Mouse (Mus musculus) MEL (cell line): ENCODE results near the gene Rgs13. TPM values are rescaled to one million over a fixed set of nuclear protein-coding genes. Genes with fewer than 3 reads are reported as not detected.
"Not testable (repeated sequence)": the region's sequence is repeated elsewhere in the genome, so short reads cannot be mapped to it uniquely, and the experiment has no call there.

Experiments used
- DNase-seq: peaks from one replicate; pipeline ENCODE4 v3.0.0; 2011; ENCODE audit warnings: low read depth, low spot score
- H3K27ac ChIP-seq: 2 replicates; pipeline ENCODE4 v1.5.1; 2012; ENCODE audit warnings: low read depth, mild to moderate bottlenecking, control low read depth, low read length, moderate library complexity; ENCODE audit not compliant: control insufficient read depth
- H3K27me3 ChIP-seq, 2 experiments: fragments of 150-350 bp in 1 of 2; sonication (generic) in 1 of 2; 2 replicates each; pipeline ENCODE4 v1.6.1; 2012; ENCODE audit warnings: low read length in 2 of 2, mild to moderate bottlenecking in 2 of 2, improper control_type of control experiment in 1 of 2, moderate library complexity in 1 of 2; ENCODE audit not compliant: insufficient read depth in 2 of 2, control insufficient read depth in 1 of 2
- H3K36me3 ChIP-seq, 2 experiments: 2 replicates each; pipeline ENCODE4 v1.6.1; 2012 to 2014; ENCODE audit warnings: low read length in 2 of 2, improper control_type of control experiment in 1 of 2, inconsistent platforms in 1 of 2, mild to moderate bottlenecking in 1 of 2; ENCODE audit not compliant: insufficient read depth in 2 of 2, control insufficient read depth in 1 of 2
- H3K4me1 ChIP-seq, 2 experiments: fragments of 150-350 bp in 1 of 2; sonication (generic) in 1 of 2; 2 replicates each; pipeline ENCODE4 v1.6.1; 2012; ENCODE audit warnings: low read length in 2 of 2, improper control_type of control experiment in 1 of 2, mild to moderate bottlenecking in 1 of 2; ENCODE audit not compliant: insufficient read depth in 2 of 2, control insufficient read depth in 1 of 2
- H3K4me3 ChIP-seq, 2 experiments: fragments of 150-350 bp in 1 of 2; sonication (generic) in 1 of 2; 2 replicates each; pipeline ENCODE4 v1.5.1; 2012; ENCODE audit warnings: low read depth in 2 of 2, low read length in 2 of 2, mild to moderate bottlenecking in 2 of 2, moderate library complexity in 2 of 2, control low read depth in 1 of 2, improper control_type of control experiment in 1 of 2; ENCODE audit not compliant: control insufficient read depth in 1 of 2, insufficient read depth in 1 of 2
- H3K79me2 ChIP-seq: 2 replicates; pipeline ENCODE4 v1.6.1; 2012; ENCODE audit warnings: mild to moderate bottlenecking, low read length, moderate library complexity; ENCODE audit not compliant: control insufficient read depth, poor library complexity, insufficient read depth
- H3K9ac ChIP-seq: 2 replicates; pipeline ENCODE4 v1.6.1; 2012; ENCODE audit warnings: low read depth, mild to moderate bottlenecking, control low read depth, low read length, moderate library complexity; ENCODE audit not compliant: control insufficient read depth, poor library complexity, severe bottlenecking
- H3K9me3 ChIP-seq: fragments of 150-350 bp; sonication (generic); replicated peaks from 2 replicates; pipeline ENCODE4 v1.6.1; 2012; ENCODE audit warnings: mild to moderate bottlenecking, low read length, improper control_type of control experiment, moderate library complexity; ENCODE audit not compliant: insufficient read depth
- CHD2 ChIP-seq: IDR thresholded peaks from 2 replicates; pipeline ENCODE4 v1.6.1; 2011; ENCODE audit warnings: low read length, improper control_type of control experiment
- CTCF ChIP-seq, 3 experiments: IDR thresholded peaks in 2 of 3; conservative IDR thresholded peaks in 1 of 3; 2 replicates each; pipeline ENCODE4 v1.5.1; 2011 to 2012; ENCODE audit warnings: low read length in 3 of 3, low read depth in 2 of 3, mild to moderate bottlenecking in 2 of 3, improper control_type of control experiment in 1 of 3, inconsistent platforms in 1 of 3, mixed read lengths in 1 of 3, moderate library complexity in 1 of 3; ENCODE audit not compliant: control insufficient read depth in 1 of 3, insufficient read depth in 1 of 3, poor library complexity in 1 of 3, severe bottlenecking in 1 of 3
- EP300 ChIP-seq, 2 experiments: IDR thresholded peaks; 2 replicates each; pipeline ENCODE4 v1.6.1; 2011; ENCODE audit warnings: improper control_type of control experiment in 2 of 2, low read length in 2 of 2, low read depth in 1 of 2, mild to moderate bottlenecking in 1 of 2
- ETS1 ChIP-seq: IDR thresholded peaks from 2 replicates; pipeline ENCODE4 v1.6.1; 2012; ENCODE audit warnings: low read depth, mild to moderate bottlenecking, inconsistent platforms, low read length, improper control_type of control experiment, moderate library complexity
- GABPA ChIP-seq: IDR thresholded peaks from 2 replicates; pipeline ENCODE4 v1.6.1; 2012; ENCODE audit warnings: low read depth, mild to moderate bottlenecking, inconsistent platforms, low read length, improper control_type of control experiment, moderate library complexity
- GATA1 ChIP-seq: IDR thresholded peaks from 2 replicates; pipeline ENCODE4 v1.6.1; 2011; ENCODE audit warnings: low read depth, low read length, improper control_type of control experiment
- HCFC1 ChIP-seq: IDR thresholded peaks from 2 replicates; pipeline ENCODE4 v1.6.1; 2012; ENCODE audit warnings: low read depth, mild to moderate bottlenecking, inconsistent platforms, low read length, improper control_type of control experiment, moderate library complexity
- MAX ChIP-seq: IDR thresholded peaks from 2 replicates; pipeline ENCODE4 v1.6.1; 2011; ENCODE audit warnings: low read length, improper control_type of control experiment
- POLR2A ChIP-seq, 2 experiments: IDR thresholded peaks; 2 replicates each; pipeline ENCODE4 v1.6.1; 2011 to 2012; ENCODE audit warnings: low read length in 2 of 2, mild to moderate bottlenecking in 2 of 2, control low read depth in 1 of 2, improper control_type of control experiment in 1 of 2, low read depth in 1 of 2, moderate library complexity in 1 of 2; ENCODE audit not compliant: control insufficient read depth in 1 of 2, insufficient read depth in 1 of 2, poor library complexity in 1 of 2
- POLR2AphosphoS5 ChIP-seq: IDR thresholded peaks from 2 replicates; pipeline ENCODE4 v1.6.1; 2012; ENCODE audit warnings: low read depth, borderline replicate concordance, mild to moderate bottlenecking, inconsistent platforms, low read length, moderate library complexity, mixed read lengths
- RAD21 ChIP-seq: IDR thresholded peaks from 2 replicates; pipeline ENCODE4 v1.6.1; 2011; ENCODE audit warnings: mild to moderate bottlenecking, low read depth, low read length, improper control_type of control experiment
- RCOR1 ChIP-seq: IDR thresholded peaks from 2 replicates; pipeline ENCODE4 v1.6.1; 2012; ENCODE audit warnings: low read depth, mild to moderate bottlenecking, inconsistent platforms, low read length, improper control_type of control experiment
- SIN3A ChIP-seq: IDR thresholded peaks from 2 replicates; pipeline ENCODE4 v1.6.1; 2012; ENCODE audit warnings: low read length, improper control_type of control experiment, inconsistent platforms
- TBP ChIP-seq: IDR thresholded peaks from 2 replicates; pipeline ENCODE4 v1.8.0; 2011; ENCODE audit warnings: low read depth, low read length, improper control_type of control experiment
- UBTF ChIP-seq: IDR thresholded peaks from 2 replicates; pipeline ENCODE4 v1.6.1; 2012; ENCODE audit warnings: low read depth, mild to moderate bottlenecking, inconsistent platforms, low read length, improper control_type of control experiment, moderate library complexity, borderline replicate concordance; ENCODE audit not compliant: insufficient read depth
- USF2 ChIP-seq, 2 experiments: IDR thresholded peaks; 2 replicates each; pipeline ENCODE4 v1.6.1; 2011 to 2012; ENCODE audit warnings: improper control_type of control experiment in 2 of 2, low read length in 2 of 2, borderline replicate concordance in 1 of 2, inconsistent platforms in 1 of 2, low read depth in 1 of 2, mild to moderate bottlenecking in 1 of 2; ENCODE audit not compliant: insufficient read depth in 1 of 2
- ZKSCAN1 ChIP-seq: IDR thresholded peaks from 2 replicates; pipeline ENCODE4 v1.6.1; 2012; ENCODE audit warnings: low read depth, mild to moderate bottlenecking, inconsistent platforms, low read length, improper control_type of control experiment, moderate library complexity
- ZNF384 ChIP-seq: IDR thresholded peaks from 2 replicates; pipeline ENCODE4 v1.6.1; 2012; ENCODE audit warnings: low read depth, mild to moderate bottlenecking, inconsistent platforms, low read length, improper control_type of control experiment
- polyA plus RNA-seq, 2 experiments: library from polyadenylated mRNA; stranded (reverse) in 1 of 2; unstranded in 1 of 2; fragments of >175 nt in 1 of 2; fragments of >200 nt in 1 of 2; gene quantifications; 2 replicates each; pipeline versions ENCODE4 v1.2.1 to v1.2.4; 2012; ENCODE audit warnings: low replicate concordance in 2 of 2, low read depth in 1 of 2; ENCODE audit not compliant: insufficient read length in 2 of 2, insufficient read depth in 1 of 2, missing spikeins in 1 of 2
- total RNA-seq: library from RNA; depleted of rRNA; stranded (reverse); fragments of 300-350 nt; gene quantifications from 2 replicates; pipeline ENCODE4 v1.2.3, GENCODE M21; 2012

Gene Rgs13
- total and polyA plus RNA-seq, 3 experiments: not detected

- Histone ChIP-seq H3K9me3 (no peaks in the 10 kb centered on the region), H3K27me3 (no peaks in the 10 kb centered on the region), H3K79me2 (no peaks in the 10 kb centered on the region), H3K36me3 (no peaks in the 10 kb centered on the region), H3K9ac (no peak overlapping the region), H3K27ac (no peak overlapping the region), H3K4me3 (no peak overlapping the region), H3K4me1 (no peaks in the 10 kb centered on the region; a peak in 2 of 4 replicates)
- no peak for DNase-seq
- TF ChIP-seq CHD2 (no peak), HCFC1 (no peak), GATA1 (no peak), SIN3A (no peak), RCOR1 (no peak), ZKSCAN1 (no peak)
These were observed 25.6 kb downstream of the Rgs13 start for GRCm38 (mm10) chr1:144151401-144152183.

GRCm38 (mm10) chr1:144149997-144150396 is 27.2 kb downstream of the Rgs13 start:
- H3K4me1 ChIP-seq: no peaks in the 10 kb centered on the region; a peak in 2 of 4 replicates
- no peaks in the 10 kb centered on the region for H3K9me3 ChIP-seq
- H3K36me3 ChIP-seq: no peaks in the 10 kb centered on the region
- no peak overlapping the region for H3K27ac ChIP-seq
- TF ChIP-seq ZNF384: peak; percentile 55
- no peak for TF ChIP-seq SIN3A
- H3K27me3 ChIP-seq: no peaks in the 10 kb centered on the region
- DNase-seq: no peak
- no peaks in the 10 kb centered on the region for H3K79me2 ChIP-seq
- no peak overlapping the region for H3K4me3 ChIP-seq
- H3K9ac ChIP-seq: no peak overlapping the region

GRCm38 (mm10) chr1:144141398-144141797 is 35.8 kb downstream of the Rgs13 start:
- H3K27me3 ChIP-seq, H3K9me3 ChIP-seq, H3K4me3 ChIP-seq, H3K9ac ChIP-seq, H3K4me1 ChIP-seq, H3K36me3 ChIP-seq, DNase-seq, H3K27ac ChIP-seq, H3K79me2 ChIP-seq: not testable (repeated sequence)

GRCm38 (mm10) chr1:144139847-144140246 is 37.3 kb downstream of the Rgs13 start:
- TF ChIP-seq GABPA (no peak), TBP (no peak), RAD21 (no peak), ZKSCAN1 (no peak), USF2 (IDR thresholded peaks at IDR 0.05; ENCODE audit: borderline replicate concordance in 1 of 2, insufficient read depth in 1 of 2, low read depth in 1 of 2, low read length in 2 of 2) (no peak), ETS1 (no peak), EP300 (IDR thresholded peaks at IDR 0.05; ENCODE audit: low read depth in 1 of 2, low read length in 2 of 2) (no peak), RCOR1 (no peak), UBTF (no peak), HCFC1 (no peak), CTCF (IDR thresholded peaks at IDR 0.05 in 2 of 3, conservative IDR thresholded peaks at IDR 0.05 in 1 of 3; ENCODE audit: control insufficient read depth in 1 of 3, insufficient read depth in 1 of 3, low read depth in 2 of 3, low read length in 3 of 3, poor library complexity in 1 of 3, severe bottlenecking in 1 of 3) (no peak), POLR2AphosphoS5 (no peak), MAX (no peak), POLR2A (IDR thresholded peaks at IDR 0.05; ENCODE audit: control insufficient read depth in 1 of 2, insufficient read depth in 1 of 2, low read depth in 1 of 2, low read length in 2 of 2, poor library complexity in 1 of 2) (no peak)
- Histone ChIP-seq H3K9me3 (no peaks in the 10 kb centered on the region), H3K79me2 (no peaks in the 10 kb centered on the region), H3K27me3 (no peaks in the 10 kb centered on the region), H3K36me3 (no peaks in the 10 kb centered on the region; a peak in 1 of 4 replicates), H3K27ac (no peak overlapping the region), H3K4me3 (no peak overlapping the region), H3K4me1 (no peaks in the 10 kb centered on the region), H3K9ac (no peak overlapping the region)
- no peak for DNase-seq
